Mouse (Mus musculus) heart, postnatal 0 days (tissue): ENCODE data around the gene Hist1h2bm. TPM values are rescaled to one million over a fixed set of nuclear protein-coding genes. Genes with fewer than 3 reads are reported as not detected.
"Not testable (repeated sequence)": the region's sequence is repeated elsewhere in the genome, so short reads cannot be mapped to it uniquely, and the experiment has no call there.

Experiments
- ATAC-seq: fragments of 200-750 bp; cut with Nextera tagmentation; 2 replicates; pipeline ENCODE4 v1.8.0; 2017; ENCODE audit warnings: low read depth, moderate number of reproducible peaks, moderate library complexity; ENCODE audit not compliant: insufficient read depth
- DNase-seq: peaks from one replicate; pipeline ENCODE4 v3.0.0-alpha.2; 2016; ENCODE audit warnings: low spot score
- H3K27ac ChIP-seq: fragments of 300-500 bp; sonication (generic); 2 replicates; pipeline ENCODE4 v1.5.1; 2014; ENCODE audit warnings: low read depth, mild to moderate bottlenecking
- H3K27me3 ChIP-seq: fragments of 300-500 bp; sonication (generic); 2 replicates; pipeline ENCODE4 v1.6.1; 2014; ENCODE audit warnings: low read length, mixed read lengths; ENCODE audit not compliant: control insufficient read depth, insufficient read depth
- H3K36me3 ChIP-seq: fragments of 300-500 bp; sonication (generic); replicated peaks from 2 replicates; pipeline ENCODE4 v1.6.1; 2014; ENCODE audit warnings: low read length, mixed read lengths; ENCODE audit not compliant: control insufficient read depth, insufficient read depth
- H3K4me1 ChIP-seq: fragments of 300-500 bp; sonication (generic); 2 replicates; pipeline ENCODE4 v1.6.1; 2014; ENCODE audit warnings: antibody characterized with exemption; ENCODE audit not compliant: control insufficient read depth, insufficient read depth
- H3K4me2 ChIP-seq: fragments of 300-500 bp; sonication (generic); 2 replicates; pipeline ENCODE4 v1.6.1; 2014; ENCODE audit warnings: low read depth, mild to moderate bottlenecking, low read length, moderate library complexity
- H3K4me3 ChIP-seq: fragments of 300-500 bp; sonication (generic); 2 replicates; pipeline ENCODE4 v1.5.1; 2014; ENCODE audit warnings: low read depth, low read length
- H3K9ac ChIP-seq: fragments of 300-500 bp; sonication (generic); replicated peaks from 2 replicates; pipeline ENCODE4 v1.6.1; 2014; ENCODE audit warnings: low read depth, low read length, mixed read lengths
- H3K9me3 ChIP-seq: fragments of 300-500 bp; sonication (generic); replicated peaks from 2 replicates; pipeline ENCODE4 v1.6.1; 2016; ENCODE audit warnings: low read length; ENCODE audit not compliant: control insufficient read depth
- CTCF ChIP-seq: IDR thresholded peaks from 2 replicates; pipeline ENCODE4 v1.5.1; 2016; ENCODE audit warnings: antibody characterized with exemption, control low read depth, low read depth
- EP300 ChIP-seq: IDR thresholded peaks from 2 replicates; pipeline ENCODE4 v1.6.1; 2016; ENCODE audit warnings: antibody characterized with exemption, low read depth
- WGBS: fragments of 180-500 bp; shearing (Covaris S2); extraction: QIAGEN DNeasy Blood & Tissue Kit; methylation state at CpG from one replicate; pipeline ENCODE4 v1.1.7; 2014; 5-methylcytosine and 5-hydroxymethylcytosine counted together
- microRNA-seq: library from miRNA; unstranded; fragments of <30 nt; microRNA quantifications from one replicate; pipeline ENCODE4, GENCODE M21; 2016
- polyA plus RNA-seq: library from polyadenylated mRNA; unstranded; fragments of >200 nt; fragmentation: Nextera tagmentation; extraction: Ambion mirVana; gene quantifications from 2 replicates; pipeline ENCODE4 v1.2.1, GENCODE M21; 2015
- total RNA-seq: library from RNA; depleted of rRNA; stranded (reverse); fragments of >200 nt; gene quantifications from 2 replicates; pipeline ENCODE4 v1.2.3, GENCODE M21; 2014; ENCODE audit warnings: low replicate concordance; rRNA removed

Hist1h2bm gene
- total and polyA plus RNA-seq, 2 experiments from 2014 or later: 0.90 to 1,438 TPM

DNA sequence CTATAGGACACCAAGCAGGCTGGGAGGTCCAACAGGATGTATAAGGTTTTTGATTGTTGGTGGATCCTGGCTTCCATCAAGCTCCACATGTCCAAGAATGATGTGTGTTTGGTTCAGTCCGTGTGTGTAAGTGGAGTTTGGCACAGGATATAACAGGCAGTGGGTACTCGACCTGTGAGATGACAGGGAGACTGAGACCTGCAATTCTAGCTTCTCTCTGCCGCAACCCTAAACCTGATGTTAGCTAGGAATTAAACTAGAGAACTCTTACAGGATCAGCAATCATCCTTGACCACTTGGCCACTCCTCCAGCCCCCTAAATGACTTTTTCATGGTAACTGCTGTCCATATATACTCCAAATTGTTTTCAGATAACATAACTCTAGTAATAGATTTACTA is 30.5 kb downstream of the Hist1h2bm start:
- Histone ChIP-seq H3K9ac (0 out of 2 replicates have a peak overlapping the region, but pooled peaks have one; percentile 51), H3K4me1 (peaks cover 23% of the 10 kb centered on the region), H3K9me3 (no peaks in the 10 kb centered on the region), H3K36me3 (no peaks in the 10 kb centered on the region), H3K4me2 (0 out of 2 replicates have a peak overlapping the region, but pooled peaks have one; percentile 67), H3K27ac (peak overlapping the region; percentile 31; the same call in 1 of the 2 replicates), H3K27me3 (no peaks in the 10 kb centered on the region), H3K4me3 (no peak overlapping the region)
- 33% methylated on average over 3 of the region's 3 CpGs for WGBS
- DNase-seq: no peak
- no peak for TF ChIP-seq EP300
- no peak for TF ChIP-seq CTCF
- no peak for ATAC-seq

DNA sequence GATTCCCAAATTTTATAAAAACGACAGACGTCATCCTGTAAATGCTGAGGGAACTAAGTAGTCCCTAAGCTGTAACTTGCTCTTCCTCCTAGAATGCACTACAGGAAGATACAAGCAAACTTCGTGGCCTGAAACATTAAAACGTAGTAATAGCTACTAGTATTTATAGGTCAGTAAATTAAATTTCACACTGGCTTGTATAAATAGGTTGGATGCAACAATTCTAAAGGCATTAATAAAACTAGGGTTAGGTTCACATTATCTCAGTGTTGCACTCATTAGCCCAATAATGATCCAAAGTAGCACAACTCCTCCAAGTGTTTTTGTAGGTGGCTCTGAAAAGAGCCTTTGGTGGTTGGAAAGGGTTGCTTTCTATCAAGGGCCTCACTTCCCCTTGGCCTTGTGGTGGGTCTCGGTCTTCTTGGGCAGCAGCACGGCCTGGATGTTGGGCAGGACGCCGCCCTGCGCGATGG is 31.2 kb downstream of the Hist1h2bm start:
- H3K9ac ChIP-seq: peak overlapping the region; percentile 51
- H3K27me3 ChIP-seq: no peaks in the 10 kb centered on the region
- H3K4me2 ChIP-seq: peak overlapping the region; percentile 67
- H3K27ac ChIP-seq: peak overlapping the region; percentile 94
- DNase-seq (no peak), ATAC-seq (no peak)
- peaks cover 23% of the 10 kb centered on the region for H3K4me1 ChIP-seq
- H3K4me3 ChIP-seq: peak overlapping the region; percentile 51
- H3K9me3 ChIP-seq: no peaks in the 10 kb centered on the region
- 3% methylated on average over 10 of the region's 10 CpGs for WGBS
- TF ChIP-seq CTCF (no peak), EP300 (no peak)
- no peaks in the 10 kb centered on the region for H3K36me3 ChIP-seq

DNA sequence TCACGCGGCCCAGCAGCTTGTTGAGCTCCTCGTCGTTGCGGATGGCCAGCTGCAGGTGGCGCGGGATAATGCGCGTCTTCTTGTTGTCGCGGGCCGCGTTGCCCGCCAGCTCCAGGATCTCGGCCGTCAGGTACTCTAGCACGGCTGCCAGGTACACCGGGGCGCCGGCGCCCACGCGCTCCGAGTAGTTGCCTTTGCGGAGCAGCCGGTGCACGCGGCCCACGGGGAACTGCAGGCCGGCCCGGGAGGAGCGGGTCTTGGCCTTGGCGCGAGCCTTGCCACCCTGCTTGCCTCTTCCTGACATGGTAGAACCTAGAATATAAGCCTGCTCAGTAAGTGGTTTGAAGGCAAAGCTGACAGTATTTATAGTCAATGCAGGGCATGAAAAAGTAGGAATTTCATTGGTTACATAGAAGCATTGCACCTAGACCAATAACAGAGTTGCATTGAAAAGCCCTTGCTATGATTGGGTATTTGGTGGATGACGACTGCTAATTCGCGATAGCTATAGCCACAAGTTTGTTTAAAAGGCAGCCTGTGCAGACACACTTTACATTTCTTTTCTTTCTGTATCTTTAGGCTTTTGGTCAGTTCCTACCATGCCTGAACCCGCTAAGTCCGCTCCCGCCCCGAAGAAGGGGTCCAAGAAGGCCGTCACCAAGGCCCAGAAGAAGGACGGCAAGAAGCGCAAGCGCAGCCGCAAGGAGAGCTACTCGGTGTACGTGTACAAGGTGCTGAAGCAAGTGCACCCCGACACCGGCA is 31.9 kb downstream of the Hist1h2bm start, which contains the start of the genes Hist1h2ak and Hist1h2bn:
Hist1h2ak (minus strand) TSS at position 304 of the 762 bp plus-strand sequence.
Hist1h2bn (plus strand) TSS at position 600 of the 762 bp plus-strand sequence.
- peak within 1 kb of the TSS; percentile 51 for H3K9ac ChIP-seq
- not testable (repeated sequence) for H3K9me3 ChIP-seq, H3K36me3 ChIP-seq, H3K27me3 ChIP-seq
- peaks cover 23% of the 10 kb centered on the region for H3K4me1 ChIP-seq
- H3K27ac ChIP-seq: peak within 1 kb of the TSS; percentile 94
- H3K4me2 ChIP-seq: peak within 1 kb of the TSS; percentile 72
- WGBS: 0% methylated on average over 36 of the region's 50 CpGs
- peak within 1 kb of the TSS; percentile 51 for H3K4me3 ChIP-seq
- DNase-seq (peak; percentile 98), ATAC-seq (peak; percentile 92)

DNA sequence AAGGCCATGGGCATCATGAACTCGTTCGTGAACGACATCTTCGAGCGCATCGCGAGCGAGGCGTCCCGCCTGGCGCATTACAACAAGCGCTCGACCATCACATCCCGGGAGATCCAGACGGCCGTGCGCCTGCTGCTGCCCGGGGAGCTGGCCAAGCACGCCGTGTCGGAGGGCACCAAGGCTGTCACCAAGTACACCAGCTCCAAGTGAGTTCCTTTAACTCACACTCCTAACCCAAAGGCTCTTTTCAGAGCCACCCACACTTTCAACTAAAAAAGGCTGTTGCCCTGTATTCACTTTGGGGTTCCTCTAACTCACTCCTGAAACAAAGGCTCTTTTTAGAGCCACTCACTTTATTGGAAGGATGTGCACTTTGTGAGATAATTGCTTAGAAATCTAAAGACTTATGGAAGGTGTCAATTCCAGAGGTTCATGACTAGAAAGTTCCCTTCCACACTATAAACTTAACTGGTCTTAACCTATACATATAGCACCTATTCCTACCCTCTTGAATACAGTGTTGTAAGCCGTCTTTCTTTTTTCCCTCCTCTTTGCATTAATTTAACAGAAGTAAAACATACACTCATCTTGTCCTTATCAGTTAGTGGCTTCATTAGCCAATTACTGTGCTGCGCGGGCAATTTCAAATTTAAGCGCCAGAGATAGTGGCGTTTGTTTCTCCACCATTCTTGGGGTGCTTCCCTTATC is 32.6 kb downstream of the Hist1h2bm start:
- WGBS: 3% methylated on average over 12 of the region's 26 CpGs
- DNase-seq (peak; percentile 28), ATAC-seq (peak; percentile 18)
- not testable (repeated sequence) for H3K27me3 ChIP-seq, H3K9me3 ChIP-seq, H3K36me3 ChIP-seq
- Histone ChIP-seq H3K4me2 (peak overlapping the region; percentile 72), H3K9ac (peak overlapping the region; percentile 48), H3K4me1 (peaks cover 18% of the 10 kb centered on the region), H3K27ac (peak overlapping the region; percentile 94), H3K4me3 (peak overlapping the region; percentile 51)

DNA sequence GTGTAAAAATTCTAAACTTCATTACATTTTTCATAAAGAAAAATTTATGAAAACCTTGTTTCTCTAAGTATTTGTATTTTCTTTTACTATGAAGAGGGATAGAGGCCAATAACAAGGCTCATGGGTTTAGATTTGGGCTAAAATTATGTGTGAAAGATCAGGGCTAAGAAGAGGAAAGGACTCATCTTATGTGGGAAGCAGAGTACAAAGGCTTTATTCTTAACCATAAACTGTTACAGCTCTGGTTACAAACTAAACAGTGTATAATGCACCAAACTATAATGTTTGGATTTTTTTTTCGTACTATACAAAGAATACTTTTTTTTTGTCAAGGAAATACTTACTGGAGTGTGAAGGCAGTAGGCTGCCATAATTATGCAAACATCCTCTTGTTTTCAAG is 33.9 kb downstream of the Hist1h2bm start:
- Histone ChIP-seq H3K9me3 (no peaks in the 10 kb centered on the region), H3K4me3 (0 out of 2 replicates have a peak overlapping the region, but pooled peaks have one; percentile 5), H3K4me1 (peaks cover 13% of the 10 kb centered on the region; the same call in 1 of the 2 replicates), H3K27me3 (no peaks in the 10 kb centered on the region), H3K27ac (no peak overlapping the region), H3K4me2 (peak overlapping the region; percentile 72), H3K9ac (no peak overlapping the region; the same call in 1 of the 2 replicates), H3K36me3 (no peaks in the 10 kb centered on the region)
- no peak for TF ChIP-seq CTCF
- no peak for TF ChIP-seq EP300
- DNase-seq (no peak), ATAC-seq (no peak)
- WGBS: 74% methylated on average over 1 of the region's 1 CpGs

Small RNA genes within 50 kb of the gene (microRNA-seq; reads per million reads assigned to microRNA genes)
- gene Gm44357 (not detected), gene Gm44367 (not detected), gene Gm44454 (not detected)

Other genes with a start within 250 kb of the Hist1h2bm start
Only the 30 nearest of the 31 such genes appear.
- not detected in 2 replicates for gene Gm10065, start 242.6 kb upstream of the Hist1h2bm start, total RNA-seq
- gene Gm10065, start 242.6 kb upstream of the Hist1h2bm start, polyA plus RNA-seq: not detected in 2 replicates
- gene AK157302, start 226.8 kb upstream of the Hist1h2bm start, total RNA-seq: 0.08 and 0.15 TPM in 2 replicates
- 0.93 and 1.3 TPM in 2 replicates for gene AK157302, start 226.8 kb upstream of the Hist1h2bm start, polyA plus RNA-seq
- 54.7 and 58.8 TPM in 2 replicates for gene Gm11273, start 220.6 kb upstream of the Hist1h2bm start, total RNA-seq
- 27.8 and 29.0 TPM in 2 replicates for gene Gm11273, start 220.6 kb upstream of the Hist1h2bm start, polyA plus RNA-seq
- 7.1 and 10.9 TPM in 2 replicates for gene Zkscan8, start 190.9 kb upstream of the Hist1h2bm start, total RNA-seq
- 3.0 and 3.4 TPM in 2 replicates for gene Zkscan8, start 190.9 kb upstream of the Hist1h2bm start, polyA plus RNA-seq
- gene Olfr1366, start 179.2 kb upstream of the Hist1h2bm start, total RNA-seq: not detected in 2 replicates
- gene Olfr1366, start 179.2 kb upstream of the Hist1h2bm start, polyA plus RNA-seq: not detected in 2 replicates
- not detected in 2 replicates for gene Olfr1535, start 162.2 kb upstream of the Hist1h2bm start, total RNA-seq
- 0.03 TPM in 1 of 2 replicates, not detected in the other for gene Olfr1535, start 162.2 kb upstream of the Hist1h2bm start, polyA plus RNA-seq
- gene Olfr1364, start 140.3 kb upstream of the Hist1h2bm start, total RNA-seq: not detected in 2 replicates
- gene Olfr1364, start 140.3 kb upstream of the Hist1h2bm start, polyA plus RNA-seq: not detected in 2 replicates
- gene Olfr1362, start 108.0 kb upstream of the Hist1h2bm start, total RNA-seq: not detected in 2 replicates
- gene Olfr1362, start 108.0 kb upstream of the Hist1h2bm start, polyA plus RNA-seq: not detected in 2 replicates
- not detected in 2 replicates for gene Olfr11, start 79.5 kb upstream of the Hist1h2bm start, total RNA-seq
- gene Olfr11, start 79.5 kb upstream of the Hist1h2bm start, polyA plus RNA-seq: not detected in 2 replicates
- gene Olfr1361, start 58.7 kb upstream of the Hist1h2bm start, total RNA-seq: not detected in 2 replicates
- not detected in 2 replicates for gene Olfr1361, start 58.7 kb upstream of the Hist1h2bm start, polyA plus RNA-seq
- gene Olfr1360, start 44.6 kb upstream of the Hist1h2bm start, total RNA-seq: not detected in 2 replicates
- gene Olfr1360, start 44.6 kb upstream of the Hist1h2bm start, polyA plus RNA-seq: not detected in 2 replicates
- not detected in 2 replicates for gene Olfr1359, start 23.9 kb upstream of the Hist1h2bm start, total RNA-seq
- gene Olfr1359, start 23.9 kb upstream of the Hist1h2bm start, polyA plus RNA-seq: not detected in 2 replicates
- gene Hist1h2bl, start 5.9 kb upstream of the Hist1h2bm start, total RNA-seq: 431 and 666 TPM in 2 replicates
- gene Hist1h2bl, start 5.9 kb upstream of the Hist1h2bm start, polyA plus RNA-seq: 0.55 and 0.98 TPM in 2 replicates
- 828 and 1,538 TPM in 2 replicates for gene Hist1h2ai, start 5.6 kb upstream of the Hist1h2bm start, total RNA-seq
- 3.6 and 4.3 TPM in 2 replicates for gene Hist1h2ai, start 5.6 kb upstream of the Hist1h2bm start, polyA plus RNA-seq
- 1,332 and 1,437 TPM in 2 replicates for gene Hist1h3h, start 4.4 kb upstream of the Hist1h2bm start, total RNA-seq
- gene Hist1h3h, start 4.4 kb upstream of the Hist1h2bm start, polyA plus RNA-seq: 1.8 TPM in 1 of 2 replicates, not detected in the other
- 962 and 1,129 TPM in 2 replicates for gene Hist1h4j, start 13.0 kb downstream of the Hist1h2bm start, total RNA-seq
- gene Hist1h4j, start 13.0 kb downstream of the Hist1h2bm start, polyA plus RNA-seq: 0.20 and 0.27 TPM in 2 replicates
- gene Hist1h4k, start 28.5 kb downstream of the Hist1h2bm start, total RNA-seq: 470 and 1,132 TPM in 2 replicates
- gene Hist1h4k, start 28.5 kb downstream of the Hist1h2bm start, polyA plus RNA-seq: 0.55 and 1.4 TPM in 2 replicates
- 128 and 633 TPM in 2 replicates for gene Hist1h2ak, start 31.8 kb downstream of the Hist1h2bm start, total RNA-seq
- 10.3 and 10.7 TPM in 2 replicates for gene Hist1h2ak, start 31.8 kb downstream of the Hist1h2bm start, polyA plus RNA-seq
- gene Hist1h2bn, start 32.1 kb downstream of the Hist1h2bm start, total RNA-seq: 1,069 and 1,692 TPM in 2 replicates
- 0.94 and 2.5 TPM in 2 replicates for gene Hist1h2bn, start 32.1 kb downstream of the Hist1h2bm start, polyA plus RNA-seq
- 356 and 550 TPM in 2 replicates for gene Hist1h1b, start 58.6 kb downstream of the Hist1h2bm start, total RNA-seq
- gene Hist1h1b, start 58.6 kb downstream of the Hist1h2bm start, polyA plus RNA-seq: 4.7 and 5.4 TPM in 2 replicates
- 602 and 1,805 TPM in 2 replicates for gene Hist1h3i, start 61.3 kb downstream of the Hist1h2bm start, total RNA-seq
- 21.5 and 25.8 TPM in 2 replicates for gene Hist1h3i, start 61.3 kb downstream of the Hist1h2bm start, polyA plus RNA-seq
- gene Hist1h2an, start 65.2 kb downstream of the Hist1h2bm start, total RNA-seq: 677 and 1,354 TPM in 2 replicates
- 1.8 and 3.3 TPM in 2 replicates for gene Hist1h2an, start 65.2 kb downstream of the Hist1h2bm start, polyA plus RNA-seq
- 250 and 332 TPM in 2 replicates for gene Hist1h2bp, start 65.4 kb downstream of the Hist1h2bm start, total RNA-seq
- 0.34 and 0.55 TPM in 2 replicates for gene Hist1h2bp, start 65.4 kb downstream of the Hist1h2bm start, polyA plus RNA-seq
- 1,204 and 1,722 TPM in 2 replicates for gene Hist1h2bq, start 88.2 kb downstream of the Hist1h2bm start, total RNA-seq
- 5.6 and 6.3 TPM in 2 replicates for gene Hist1h2bq, start 88.2 kb downstream of the Hist1h2bm start, polyA plus RNA-seq
- gene Hist1h2ao, start 88.4 kb downstream of the Hist1h2bm start, total RNA-seq: not detected in 2 replicates
- not detected in 2 replicates for gene Hist1h2ao, start 88.4 kb downstream of the Hist1h2bm start, polyA plus RNA-seq
- gene Hist1h4m, start 89.7 kb downstream of the Hist1h2bm start, total RNA-seq: 1.1 and 2.7 TPM in 2 replicates
- gene Hist1h4m, start 89.7 kb downstream of the Hist1h2bm start, polyA plus RNA-seq: not detected in 2 replicates
- 3,661 and 3,822 TPM in 2 replicates for gene Hist1h4n, start 110.2 kb downstream of the Hist1h2bm start, total RNA-seq
- 2.0 and 2.4 TPM in 2 replicates for gene Hist1h4n, start 110.2 kb downstream of the Hist1h2bm start, polyA plus RNA-seq
- gene Hist1h2ap, start 111.5 kb downstream of the Hist1h2bm start, total RNA-seq: 1,615 and 1,927 TPM in 2 replicates
- 664 and 726 TPM in 2 replicates for gene Hist1h2ap, start 111.5 kb downstream of the Hist1h2bm start, polyA plus RNA-seq
- gene Hist1h2br, start 111.7 kb downstream of the Hist1h2bm start, total RNA-seq: 929 and 1,160 TPM in 2 replicates
- 5.2 and 6.5 TPM in 2 replicates for gene Hist1h2br, start 111.7 kb downstream of the Hist1h2bm start, polyA plus RNA-seq
- 1.1 and 1.7 TPM in 2 replicates for gene Zfp184, start 223.1 kb downstream of the Hist1h2bm start, total RNA-seq
- gene Zfp184, start 223.1 kb downstream of the Hist1h2bm start, polyA plus RNA-seq: 2.1 and 2.6 TPM in 2 replicates